Comparison of ENCODE assay signal across 15 mouse cellular contexts in genomic region chr8:12503344-12503743, GRCm38 (mm10).
DNase-seq lines count a peak whose midpoint lies in the region; ATAC-seq and TF ChIP-seq lines count a peak whose summit lies in the region.
"Had no signal": no experiment of that assay in that cellular context is flagged by ENCODE, and none has a peak within 500 bp of the region (broad histone marks: within the 10 kb centered on the region; RNA-seq: fewer than 3 reads in every experiment).

No protein-coding gene starts in this region.

- TF ChIP-seq POLR2A in testis, adult 2 months (IDR thresholded peaks at IDR 0.05; ENCODE audit: control insufficient read depth, low read depth, low read length), result no peak

- H3K9ac ChIP-seq in forebrain, embryonic 16.5 days (replicated peaks; ENCODE audit: low read depth, low read length), result 0 out of 2 replicates have a peak overlapping the region, but pooled peaks have one; percentile 23
- H3K9ac ChIP-seq in liver, embryonic 12.5 days, result no peak overlapping the region
- H3K9ac ChIP-seq: liver, embryonic 13.5 days had no signal

- H3K4me2 ChIP-seq in forebrain, embryonic 16.5 days (ENCODE audit: low read length), result no peak overlapping the region; the same call in 1 of the 2 replicates
- no peak overlapping the region for H3K4me2 ChIP-seq in liver, embryonic 12.5 days
- H3K4me2 ChIP-seq: liver, embryonic 13.5 days had no signal

- peaks cover 5% of the 10 kb centered on the region for H3K4me1 ChIP-seq in testis, adult 2 months (ENCODE audit: control insufficient read depth, insufficient read depth, low read length)
- H3K4me1 ChIP-seq in forebrain, embryonic 16.5 days (replicated peaks; ENCODE audit: control insufficient read depth, insufficient read depth, low read length), result peaks cover 30% of the 10 kb centered on the region
- H3K4me1 ChIP-seq in liver, embryonic 12.5 days, result no peaks in the 10 kb centered on the region
- H3K4me1 ChIP-seq: liver, embryonic 13.5 days had no signal

- no peaks in the 10 kb centered on the region for H3K27me3 ChIP-seq in testis, adult 2 months (ENCODE audit: control insufficient read depth, insufficient read depth, low read length)
- no peaks in the 10 kb centered on the region for H3K27me3 ChIP-seq in forebrain, embryonic 16.5 days (replicated peaks; ENCODE audit: control insufficient read depth, insufficient read depth, low read length)
- peaks cover 79% of the 10 kb centered on the region for H3K27me3 ChIP-seq in liver, embryonic 12.5 days (replicated peaks)

- TF ChIP-seq CTCF in testis, adult 2 months (IDR thresholded peaks at IDR 0.05; ENCODE audit: control insufficient read depth, insufficient read depth, insufficient replicate concordance, low read depth, low read length), result no peak

- H3K4me3 ChIP-seq in testis, adult 2 months (ENCODE audit: control insufficient read depth, low read depth, low read length), result peak overlapping the region; percentile 26
- H3K4me3 ChIP-seq in forebrain, embryonic 16.5 days (replicated peaks; ENCODE audit: low read length), result no peak overlapping the region
- H3K4me3 ChIP-seq in liver, embryonic 12.5 days, result no peak overlapping the region
- H3K4me3 ChIP-seq: liver, embryonic 13.5 days had no signal

- no peak overlapping the region for H3K27ac ChIP-seq in testis, adult 2 months (ENCODE audit: control insufficient read depth, insufficient read depth, low read depth, low read length)
- H3K27ac ChIP-seq in forebrain, embryonic 16.5 days (ENCODE audit: low read length), result peak overlapping the region; percentile 29; the same call in 1 of the 2 replicates
- no peak overlapping the region for H3K27ac ChIP-seq in liver, embryonic 12.5 days
- H3K27ac ChIP-seq: liver, embryonic 13.5 days had no signal

- WGBS in forebrain, embryonic 16.5 days, result 3% methylated on average over 14 of the region's 14 CpGs
- WGBS in liver, embryonic 12.5 days (ENCODE audit: insufficient replicate concordance), result 8% methylated on average over 14 of the region's 14 CpGs

- peak; percentile 76 for DNase-seq in embryo, embryonic 10 days (ENCODE audit: low spot score)
- DNase-seq in embryo, embryonic 9.5 days (ENCODE audit: extremely low spot score), result no peak
- no peak for DNase-seq in testis, postnatal 14 days (ENCODE audit: low spot score)
- DNase-seq in urinary bladder, postnatal 10 days (ENCODE audit: low spot score), result no peak
- no peak for DNase-seq in heart, adult 18-20 months
- DNase-seq: cerebellum, adult 11-12 months; gastrocnemius, postnatal 25 days; kidney, adult 11 months; kidney, postnatal 36 days; liver, embryonic 13.5 days; right cerebral cortex, postnatal 4 days; thymus, adult 18-20 months had no signal

- ATAC-seq in forebrain, embryonic 16.5 days, result peak; percentile 54; the same call in 1 of the 2 replicates
- ATAC-seq in liver, embryonic 12.5 days, result no peak

- no peaks in the 10 kb centered on the region for H3K36me3 ChIP-seq in testis, adult 2 months (ENCODE audit: control insufficient read depth, insufficient read depth, low read length)
- no peaks in the 10 kb centered on the region for H3K36me3 ChIP-seq in forebrain, embryonic 16.5 days (ENCODE audit: control insufficient read depth, insufficient read depth)
- H3K36me3 ChIP-seq in liver, embryonic 12.5 days, result no peaks in the 10 kb centered on the region
- H3K36me3 ChIP-seq: liver, embryonic 13.5 days had no signal

- H3K9me3 ChIP-seq in forebrain, embryonic 16.5 days (ENCODE audit: control insufficient read depth, low read length), result no peaks in the 10 kb centered on the region
- no peaks in the 10 kb centered on the region for H3K9me3 ChIP-seq in liver, embryonic 12.5 days (replicated peaks)
- H3K9me3 ChIP-seq: liver, embryonic 13.5 days had no signal
